Comparison of ENCODE assay signal across 31 mouse cellular contexts in the genomic region with DNA sequence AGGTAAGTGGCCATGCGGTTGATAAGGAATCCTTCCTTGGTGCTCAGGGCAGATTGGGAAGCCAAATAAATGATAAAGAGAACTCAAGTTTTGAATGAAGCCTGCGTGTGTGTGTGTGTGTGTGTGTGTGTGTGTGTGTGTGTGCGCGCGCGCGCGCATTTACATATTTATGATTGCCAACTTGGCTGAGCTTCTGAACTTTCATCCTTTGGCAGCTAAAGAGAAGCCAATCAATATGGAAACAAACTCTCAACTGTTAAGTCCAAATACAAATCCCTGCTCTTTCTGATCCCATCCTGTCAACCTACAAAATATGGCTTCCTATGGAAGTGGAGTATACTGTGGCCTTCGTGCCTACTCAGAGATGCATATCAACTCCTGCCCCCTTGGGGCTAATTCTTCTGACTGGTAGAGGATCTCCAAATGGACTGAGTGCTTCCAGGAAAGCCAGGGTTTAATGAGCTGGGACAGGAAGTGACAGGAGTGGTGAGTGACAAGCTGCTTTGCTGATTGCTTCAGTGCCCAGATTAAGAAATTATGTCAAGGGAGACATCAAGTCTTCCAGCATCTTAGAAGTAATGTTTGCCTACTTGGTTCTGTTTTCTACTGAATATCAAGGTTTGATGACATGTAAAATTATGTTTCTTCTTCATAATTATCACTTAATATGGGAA. TPM values are rescaled to one million over a fixed set of nuclear protein-coding genes. Genes with fewer than 3 reads are reported as not detected.
DNase-seq lines count a peak whose midpoint lies in the region; ATAC-seq and TF ChIP-seq lines count a peak whose summit lies in the region.
"Had no signal": no experiment of that assay in that cellular context is flagged by ENCODE, and none has a peak within 500 bp of the region (broad histone marks: within the 10 kb centered on the region; RNA-seq: fewer than 3 reads in every experiment).

No protein-coding gene starts in this region.

- WGBS in midbrain, postnatal 0 days, result 95% methylated on average over 9 of the region's 9 CpGs
- 96% methylated on average over 9 of the region's 9 CpGs for WGBS in midbrain, embryonic 13.5 days

- no peak for DNase-seq in layer of hippocampus, adult 2 months (ENCODE audit: low spot score in 2 of 2)
- no peak for DNase-seq in layer of hippocampus, adult 18-20 months (ENCODE audit: low spot score in 2 of 2)
- peak; percentile 19 for DNase-seq in midbrain, postnatal 0 days (ENCODE audit: low spot score)
- DNase-seq in adipocyte (ENCODE audit: low spot score), result peak; percentile 71
- no peak for DNase-seq in thymus, postnatal 0 days (ENCODE audit: low spot score)
- DNase-seq: adrenal gland, adult 8-10 months; adrenal gland, postnatal 25 days; cerebellum, adult 11-12 months; cerebellum, adult 8-10 months; cerebellum, postnatal 10 days; cerebellum, postnatal 36 days; embryo, embryonic 11 days; forebrain, postnatal 0 days; gastrocnemius, adult 2 months; gastrocnemius, postnatal 14 days; heart, adult 2 months had no signal

- peak overlapping the region; percentile 18; the same call in 1 of the 2 replicates for H3K27ac ChIP-seq in layer of hippocampus, adult 2 months
- no peak overlapping the region for H3K27ac ChIP-seq in midbrain, postnatal 0 days (ENCODE audit: low read depth, low read length)
- no peak overlapping the region for H3K27ac ChIP-seq in midbrain, embryonic 13.5 days
- H3K27ac ChIP-seq: embryonic facial prominence, embryonic 10.5 days; embryonic facial prominence, embryonic 13.5 days; forebrain, embryonic 10.5 days; gastrocnemius, adult 2 months; heart, adult 2 months; hindbrain, embryonic 12.5 days; hindbrain, postnatal 0 days had no signal

- no peaks in the 10 kb centered on the region for H3K4me1 ChIP-seq in midbrain, postnatal 0 days (ENCODE audit: insufficient read depth, low read length)
- no peaks in the 10 kb centered on the region for H3K4me1 ChIP-seq in midbrain, embryonic 13.5 days (replicated peaks)
- H3K4me1 ChIP-seq: embryonic facial prominence, embryonic 13.5 days; hindbrain, embryonic 12.5 days had no signal

- H3K27me3 ChIP-seq in midbrain, postnatal 0 days (ENCODE audit: insufficient read depth, low read length), result no peaks in the 10 kb centered on the region
- H3K27me3 ChIP-seq in midbrain, embryonic 13.5 days, result no peaks in the 10 kb centered on the region
- H3K27me3 ChIP-seq: embryonic facial prominence, embryonic 13.5 days; hindbrain, embryonic 12.5 days had no signal

- no peak overlapping the region for H3K4me2 ChIP-seq in midbrain, postnatal 0 days (ENCODE audit: low read depth, low read length, poor library complexity, severe bottlenecking)
- no peak overlapping the region for H3K4me2 ChIP-seq in midbrain, embryonic 13.5 days (replicated peaks)
- H3K4me2 ChIP-seq: embryonic facial prominence, embryonic 13.5 days; heart, embryonic 11.5 days; hindbrain, embryonic 12.5 days had no signal

- no peaks in the 10 kb centered on the region for H3K36me3 ChIP-seq in midbrain, postnatal 0 days (ENCODE audit: insufficient read depth, low read length)
- H3K36me3 ChIP-seq in midbrain, embryonic 13.5 days, result no peaks in the 10 kb centered on the region
- H3K36me3 ChIP-seq: embryonic facial prominence, embryonic 10.5 days; embryonic facial prominence, embryonic 13.5 days; forebrain, embryonic 10.5 days; hindbrain, embryonic 12.5 days had no signal

- H3K9me3 ChIP-seq in midbrain, postnatal 0 days (ENCODE audit: low read length), result no peaks in the 10 kb centered on the region
- H3K9me3 ChIP-seq in midbrain, embryonic 13.5 days, result no peaks in the 10 kb centered on the region
- H3K9me3 ChIP-seq: embryonic facial prominence, embryonic 10.5 days; embryonic facial prominence, embryonic 13.5 days; forebrain, embryonic 10.5 days; hindbrain, embryonic 12.5 days had no signal

- ATAC-seq in midbrain, postnatal 0 days (ENCODE audit: low FRiP score), result no peak
- no peak for ATAC-seq in midbrain, embryonic 13.5 days
- ATAC-seq in megakaryocyte progenitor cell, adult 5-6 weeks (replicated peaks; ENCODE audit: poor library complexity), result peak; percentile 46; the same call in 1 of the 2 replicates
- ATAC-seq: CD4-positive, CD25-positive, alpha-beta regulatory T cell, adult 4 months; forebrain, embryonic 14.5 days; forebrain, postnatal 0 days; hindbrain, postnatal 0 days; inflammation-experienced regulatory T-cells, adult 6 months had no signal

- no peak overlapping the region for H3K4me3 ChIP-seq in layer of hippocampus, adult 2 months
- H3K4me3 ChIP-seq in midbrain, postnatal 0 days (ENCODE audit: low read depth, low read length), result no peak overlapping the region
- H3K4me3 ChIP-seq in midbrain, embryonic 13.5 days (replicated peaks), result no peak overlapping the region
- H3K4me3 ChIP-seq: embryonic facial prominence, embryonic 10.5 days; embryonic facial prominence, embryonic 13.5 days; erythroblast, embryonic 14.5 days; forebrain, embryonic 10.5 days; gastrocnemius, adult 2 months; heart, adult 2 months; hindbrain, embryonic 12.5 days had no signal

- H3K9ac ChIP-seq in midbrain, postnatal 0 days (replicated peaks; ENCODE audit: low read length, poor library complexity, severe bottlenecking), result no peak overlapping the region
- no peak overlapping the region for H3K9ac ChIP-seq in midbrain, embryonic 13.5 days (replicated peaks)
- H3K9ac ChIP-seq: embryonic facial prominence, embryonic 13.5 days; forebrain, postnatal 0 days; hindbrain, embryonic 12.5 days had no signal

- TF ChIP-seq CTCF in layer of hippocampus, adult 2 months (conservative IDR thresholded peaks at IDR 0.05), result no peak
- TF ChIP-seq CTCF in midbrain, postnatal 0 days (IDR thresholded peaks at IDR 0.05), result no peak

RNA-seq across cellular contexts. Expression of gene Hormad2, which starts 5.4 kb away (rescaled TPM):
- not detected for total RNA-seq in layer of hippocampus, adult 2 months (2021)
- total RNA-seq in layer of hippocampus, adult 18-20 months (2021), result not detected
- not detected in 2 replicates for total RNA-seq in midbrain, postnatal 0 days (2014; rRNA removed)
- polyA plus RNA-seq in midbrain, postnatal 0 days (2015; fragmentation: Nextera tagmentation; extraction: Ambion mirVana), result 0.10 TPM in 1 of 2 replicates, not detected in the other
- 0.10 TPM in 1 of 2 replicates, not detected in the other for polyA plus RNA-seq in midbrain, embryonic 13.5 days (2015; fragmentation: Nextera tagmentation; extraction: Ambion mirVana)
- 2.6 and 2.8 TPM in 2 replicates for total RNA-seq in megakaryocyte progenitor cell, adult 5-6 weeks (2015)
- total RNA-seq in megakaryocyte progenitor cell, adult 5-6 weeks (2017), result 0.87 TPM in 1 of 2 replicates, not detected in the other
- polyA plus RNA-seq in thymus, postnatal 0 days (2015; fragmentation: Nextera tagmentation; extraction: Ambion mirVana), result 1.8 and 2.1 TPM in 2 replicates
- total RNA-seq: forebrain, postnatal 0 days; gastrocnemius, adult 2 months; gastrocnemius, postnatal 14 days; heart, postnatal 25 days; hindbrain, postnatal 0 days had no signal
- polyA plus RNA-seq: C2C12; embryonic facial prominence, embryonic 13.5 days; erythroblast, embryonic 14.5 days; forebrain, postnatal 0 days; heart, adult 2 months; heart, postnatal 0 days; hindbrain, postnatal 0 days had no signal

Comparison
In these comparisons a context has a peak if more than half of its experiments do, and no peak if none do; other contexts are left out.
1. DNase-seq: peak in midbrain, postnatal 0 days (single experiment) and adipocyte (single experiment); none in layer of hippocampus, adult 2 months (0 of 2), layer of hippocampus, adult 18-20 months (0 of 2) and thymus, postnatal 0 days (single experiment).